Mouse (Mus musculus) urinary bladder, postnatal 14 days (tissue): ENCODE measurements around the gene Scaf1.

ENCODE experiments used
- DNase-seq: peaks from one replicate; pipeline ENCODE4 v3.0.0; 2021; ENCODE audit warnings: low spot score

Gene Scaf1

DNA sequence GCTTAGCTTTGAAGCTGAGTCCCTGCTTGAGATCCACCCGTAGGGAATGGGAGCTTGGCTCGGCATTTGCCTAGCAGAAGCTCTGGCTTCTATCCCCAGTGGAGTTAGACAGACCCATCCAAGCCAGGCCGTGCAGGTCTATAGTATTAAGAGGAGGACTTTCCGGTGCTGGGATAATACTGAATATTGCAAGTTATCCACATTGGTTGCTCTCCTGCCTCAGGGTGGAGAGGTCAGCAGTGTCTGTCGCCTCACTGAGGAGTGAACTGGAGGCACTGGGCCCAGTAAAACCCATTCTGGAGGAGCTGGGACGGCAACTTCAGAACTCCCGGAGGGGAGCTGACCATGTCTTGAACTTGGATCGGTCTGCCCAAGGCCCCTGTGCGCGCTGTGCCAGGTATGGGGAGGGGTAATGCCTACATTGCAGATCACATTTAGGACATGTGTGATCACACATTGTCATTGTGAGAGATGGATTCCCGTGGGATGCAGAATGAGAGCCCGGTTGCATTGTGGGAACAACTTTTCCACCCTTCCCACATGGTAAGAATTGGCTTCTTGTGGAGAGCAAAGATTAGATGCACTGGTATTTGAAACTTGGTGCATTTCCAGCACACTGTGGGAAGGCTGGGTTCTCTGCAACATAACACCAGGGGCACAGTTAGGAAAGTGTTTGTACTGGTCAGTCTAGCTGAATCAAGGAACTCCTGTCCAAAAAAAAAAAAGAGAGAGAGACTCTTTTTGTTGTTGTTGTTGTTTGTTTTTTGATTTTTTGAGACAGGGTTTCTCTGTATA, 61.9 kb downstream of the Scaf1 start:
- no peak for DNase-seq

GRCm38 (mm10) chr7:44953561-44953960, 62.6 kb downstream of the Scaf1 start:
- no peak for DNase-seq
